Mouse (Mus musculus) myocyte (in vitro differentiated cells): ENCODE results near the gene Msantd2. TPM values are rescaled to one million over a fixed set of nuclear protein-coding genes. Genes with fewer than 3 reads are reported as not detected.

Source experiments
- H3K27me3 ChIP-seq: one replicate; pipeline ENCODE4 v1.6.1; 2011; ENCODE audit not compliant: control insufficient read depth, insufficient read depth, insufficient read length
- H3K36me3 ChIP-seq: one replicate; pipeline ENCODE4 v1.6.1; 2011; ENCODE audit not compliant: control insufficient read depth, insufficient read depth
- H3K4me2 ChIP-seq: one replicate; pipeline ENCODE4 v1.6.1; 2011; ENCODE audit warnings: low read depth, control low read depth
- H3K4me3 ChIP-seq: one replicate; pipeline ENCODE4 v1.5.1; 2011; ENCODE audit warnings: mild to moderate bottlenecking, control low read depth, moderate library complexity
- H3K79me2 ChIP-seq: one replicate; pipeline ENCODE4 v1.6.1; 2011; ENCODE audit not compliant: control insufficient read depth, insufficient read depth
- H3ac ChIP-seq: one replicate; pipeline ENCODE4 v1.6.1; 2011; ENCODE audit not compliant: control insufficient read depth, insufficient read length
- CEBPB ChIP-seq: IDR thresholded peaks from 2 replicates; pipeline ENCODE4 v1.6.1; 2011; ENCODE audit warnings: mild to moderate bottlenecking, moderate library complexity; ENCODE audit not compliant: poor library complexity, insufficient read depth, severe bottlenecking
- E2F4 ChIP-seq: IDR thresholded peaks from one replicate; pipeline ENCODE4 v1.6.1; 2011; ENCODE audit warnings: mild to moderate bottlenecking, control low read depth, moderate library complexity; ENCODE audit not compliant: insufficient read depth
- MAX ChIP-seq: IDR thresholded peaks from one replicate; pipeline ENCODE4 v1.6.1; 2011; ENCODE audit warnings: low read depth, mild to moderate bottlenecking, control low read depth
- MYOD1 ChIP-seq, 3 experiments: IDR thresholded peaks; one replicate each; pipeline ENCODE4 v1.6.1; 2011; ENCODE audit warnings: control low read depth in 2 of 3, low read depth in 2 of 3, mild to moderate bottlenecking in 2 of 3, moderate library complexity in 1 of 3; ENCODE audit not compliant: insufficient read length in 2 of 3, control insufficient read depth in 1 of 3
- MYOG ChIP-seq, 3 experiments: IDR thresholded peaks; one replicate each; pipeline ENCODE4 v1.6.1; 2011; ENCODE audit warnings: control low read depth in 2 of 3, low read depth in 2 of 3, mild to moderate bottlenecking in 2 of 3; ENCODE audit not compliant: insufficient read length in 2 of 3, control insufficient read depth in 1 of 3, insufficient read depth in 1 of 3
- POLR2A ChIP-seq: IDR thresholded peaks from one replicate; pipeline ENCODE4 v1.6.1; 2011; ENCODE audit warnings: low read depth, mild to moderate bottlenecking, control low read depth, moderate library complexity; ENCODE audit not compliant: insufficient read length
- POLR2AphosphoS2 ChIP-seq: IDR thresholded peaks from one replicate; pipeline ENCODE4 v1.6.1; 2011; ENCODE audit warnings: low read depth, control low read depth; ENCODE audit not compliant: insufficient read length
- REST ChIP-seq: IDR thresholded peaks from one replicate; pipeline ENCODE4 v1.6.1; 2011; ENCODE audit warnings: mild to moderate bottlenecking, control low read depth, moderate library complexity; ENCODE audit not compliant: insufficient read depth, insufficient read length
- SRF ChIP-seq: IDR thresholded peaks from one replicate; pipeline ENCODE4 v1.6.1; 2011; ENCODE audit warnings: low read depth; ENCODE audit not compliant: control insufficient read depth, insufficient read length
- TCF12 ChIP-seq: IDR thresholded peaks from one replicate; pipeline ENCODE4 v1.6.1; 2011; ENCODE audit warnings: mild to moderate bottlenecking, control low read depth; ENCODE audit not compliant: poor library complexity, insufficient read depth, severe bottlenecking
- TCF3 ChIP-seq: IDR thresholded peaks from one replicate; pipeline ENCODE4 v1.6.1; 2011; ENCODE audit warnings: low read depth, control low read depth; ENCODE audit not compliant: insufficient read length
- USF1 ChIP-seq: IDR thresholded peaks from one replicate; pipeline ENCODE4 v1.6.1; 2011; ENCODE audit warnings: low read depth, mild to moderate bottlenecking, control low read depth, moderate library complexity
- polyA plus RNA-seq: library from polyadenylated mRNA; unstranded; fragments of >200 nt; fragmentation: generic; extraction: Trizol; gene quantifications from one replicate; pipeline ENCODE4 v1.2.1, GENCODE M21; 2012; ENCODE audit warnings: missing spikeins

Msantd2 gene
- polyA plus RNA-seq, 1 experiment: 4.0 TPM

- no peaks in the 10 kb centered on the region for H3K27me3 ChIP-seq
- no peak overlapping the region for H3K4me3 ChIP-seq
- no peaks in the 10 kb centered on the region for H3K36me3 ChIP-seq
- no peak for TF ChIP-seq MYOG (IDR thresholded peaks at IDR 0.05; ENCODE audit: control insufficient read depth in 1 of 3, insufficient read depth in 1 of 3, insufficient read length in 2 of 3, low read depth in 2 of 3)
- TF ChIP-seq SRF: no peak
- no peak for TF ChIP-seq USF1
- TF ChIP-seq MYOD1 (IDR thresholded peaks at IDR 0.05; ENCODE audit: control insufficient read depth in 1 of 3, insufficient read length in 2 of 3, low read depth in 2 of 3): no peak
- TF ChIP-seq CEBPB: no peak
- H3K79me2 ChIP-seq: no peaks in the 10 kb centered on the region
- H3ac ChIP-seq: no peak overlapping the region
- H3K4me2 ChIP-seq: no peak overlapping the region
Measured at GRCm38 (mm10) chr9:37530031-37530887, 41.1 kb downstream of the Msantd2 start.

DNA sequence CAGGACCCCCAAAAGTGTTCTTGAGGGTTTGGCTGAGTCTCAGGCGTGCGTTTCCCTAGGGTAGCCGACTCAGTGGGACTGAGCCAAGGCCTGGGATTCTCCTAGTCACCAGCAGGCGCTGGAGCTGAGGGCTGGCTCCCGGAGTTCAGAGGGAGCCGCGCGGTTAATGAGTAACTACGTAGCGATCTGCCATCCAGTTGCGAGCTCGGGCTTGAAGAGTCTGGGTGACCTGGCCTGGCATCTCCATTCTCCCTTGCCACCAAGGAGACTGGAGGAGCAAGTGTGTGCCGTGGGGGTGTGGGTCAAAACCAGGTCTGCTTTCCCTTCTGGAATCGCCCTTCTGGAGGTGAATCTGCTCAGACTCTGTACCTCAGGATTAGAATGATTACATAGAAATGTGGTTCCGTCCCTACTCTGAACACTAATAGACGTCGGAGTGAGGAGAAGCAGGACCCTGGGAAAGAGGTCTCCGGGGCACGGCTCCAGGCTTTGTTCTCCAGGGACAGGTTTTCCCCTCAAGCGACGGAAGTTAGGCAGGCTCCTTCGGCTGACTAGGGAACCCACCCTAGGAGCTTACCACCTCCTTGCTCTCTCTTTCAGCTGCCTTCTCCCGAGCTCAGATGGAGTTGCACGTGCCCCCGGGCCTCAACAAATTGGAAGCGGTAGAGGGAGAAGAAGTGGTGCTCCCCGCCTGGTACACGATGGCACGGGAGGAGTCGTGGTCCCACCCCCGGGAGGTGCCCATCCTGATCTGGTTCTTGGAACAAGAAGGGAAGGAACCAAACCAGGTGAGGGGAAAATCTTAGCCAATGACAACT, 42.0 kb downstream of the Msantd2 start:
- no peak overlapping the region for H3K4me3 ChIP-seq
- no peak overlapping the region for H3ac ChIP-seq
- no peak overlapping the region for H3K4me2 ChIP-seq
- no peaks in the 10 kb centered on the region for H3K79me2 ChIP-seq
- H3K27me3 ChIP-seq: no peaks in the 10 kb centered on the region
- no peaks in the 10 kb centered on the region for H3K36me3 ChIP-seq
- TF ChIP-seq CEBPB: no peak
- TF ChIP-seq MAX: no peak
- no peak for TF ChIP-seq POLR2A
- no peak for TF ChIP-seq TCF12
- TF ChIP-seq POLR2AphosphoS2: no peak
- no peak for TF ChIP-seq USF1
- TF ChIP-seq E2F4: no peak
- TF ChIP-seq REST: no peak
- no peak for TF ChIP-seq SRF
- TF ChIP-seq TCF3: no peak
- no peak for TF ChIP-seq MYOG (IDR thresholded peaks at IDR 0.05; ENCODE audit: control insufficient read depth in 1 of 3, insufficient read depth in 1 of 3, insufficient read length in 2 of 3, low read depth in 2 of 3)
- no peak for TF ChIP-seq MYOD1 (IDR thresholded peaks at IDR 0.05; ENCODE audit: control insufficient read depth in 1 of 3, insufficient read length in 2 of 3, low read depth in 2 of 3)

DNA sequence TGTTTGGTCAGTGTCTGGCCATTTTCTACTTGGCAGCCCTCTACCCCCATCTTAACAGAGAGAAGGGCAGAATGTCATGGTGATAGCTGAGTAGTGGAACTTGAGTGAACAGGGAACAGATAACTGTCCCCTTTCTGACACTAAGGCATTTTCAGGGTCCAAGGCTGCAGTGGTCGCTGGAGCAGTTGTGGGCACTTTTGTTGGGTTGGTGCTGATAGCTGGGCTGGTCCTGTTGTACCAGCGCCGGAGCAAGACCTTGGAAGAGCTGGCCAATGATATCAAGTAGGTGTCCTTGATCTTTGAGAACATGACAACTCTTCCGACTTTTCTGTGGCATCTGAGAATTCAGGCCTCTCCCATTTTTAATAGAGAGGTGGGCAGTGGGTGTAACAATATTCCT, 47.7 kb downstream of the Msantd2 start:
- no peaks in the 10 kb centered on the region for H3K36me3 ChIP-seq
- TF ChIP-seq SRF: no peak
- no peak for TF ChIP-seq USF1
- TF ChIP-seq POLR2A: no peak
- TF ChIP-seq TCF12: no peak
- no peak for TF ChIP-seq REST
- no peak for TF ChIP-seq POLR2AphosphoS2
- no peak for TF ChIP-seq MYOG (IDR thresholded peaks at IDR 0.05; ENCODE audit: control insufficient read depth in 1 of 3, insufficient read depth in 1 of 3, insufficient read length in 2 of 3, low read depth in 2 of 3)
- TF ChIP-seq MAX: no peak
- no peak for TF ChIP-seq E2F4
- no peak for TF ChIP-seq CEBPB
- no peak for TF ChIP-seq MYOD1 (IDR thresholded peaks at IDR 0.05; ENCODE audit: control insufficient read depth in 1 of 3, insufficient read length in 2 of 3, low read depth in 2 of 3)
- TF ChIP-seq TCF3: no peak
- H3ac ChIP-seq: no peak overlapping the region
- no peak overlapping the region for H3K4me3 ChIP-seq
- H3K79me2 ChIP-seq: no peaks in the 10 kb centered on the region
- H3K27me3 ChIP-seq: no peaks in the 10 kb centered on the region
- no peak overlapping the region for H3K4me2 ChIP-seq

DNA sequence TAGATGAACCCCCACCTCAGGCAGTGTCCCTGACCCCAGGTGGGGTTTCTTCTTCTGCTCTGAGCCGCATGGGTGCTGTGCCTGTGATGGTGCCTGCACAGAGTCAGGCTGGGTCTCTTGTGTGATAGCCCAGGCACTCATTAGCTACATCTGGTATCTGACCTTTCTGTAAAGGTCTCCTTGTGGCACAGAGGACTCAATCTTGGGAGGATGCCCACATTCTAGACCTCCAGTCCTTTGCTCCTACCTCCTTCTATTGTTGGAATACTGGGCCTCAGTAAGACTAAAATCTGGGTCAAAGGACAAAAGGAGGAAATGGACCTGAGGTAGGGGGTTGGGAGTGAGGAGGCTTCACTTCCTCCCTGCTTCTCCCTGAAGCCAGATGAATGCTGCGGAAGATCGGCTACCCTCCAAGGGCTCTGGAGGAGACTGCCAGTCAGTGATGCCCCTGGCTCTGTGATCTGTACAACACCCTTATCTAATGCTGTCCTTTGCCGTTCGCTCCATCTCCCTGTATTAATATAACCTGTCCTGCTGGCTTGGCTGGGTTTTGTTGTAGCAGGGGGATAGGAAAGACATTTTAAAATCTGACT, 48.6 kb downstream of the Msantd2 start:
- Histone ChIP-seq H3K4me2 (no peak overlapping the region), H3K4me3 (no peak overlapping the region), H3K79me2 (no peaks in the 10 kb centered on the region), H3ac (no peak overlapping the region), H3K36me3 (no peaks in the 10 kb centered on the region), H3K27me3 (no peaks in the 10 kb centered on the region)
- TF ChIP-seq USF1 (no peak), REST (no peak)
